Mouse (Mus musculus): Measurements from ENCODE around the gene Tspan14. TPM values are rescaled to one million over a fixed set of nuclear protein-coding genes. Genes with fewer than 3 reads are reported as not detected.

Tspan14 gene
- polyA plus RNA-seq, 1 experiment = 94.2 TPM

- Histone ChIP-seq H3K4me1 (ENCODE audit: control insufficient read depth, insufficient read depth, low read length) (peaks cover 3% of the 10 kb centered on the region; the same call in 1 of the 2 replicates), H3K4me3 (replicated peaks; ENCODE audit: extremely low read depth, low read depth, low read length) (no peak overlapping the region)
- TF ChIP-seq POLR2A (IDR thresholded peaks at IDR 0.05; ENCODE audit: borderline replicate concordance, extremely low read depth, low read depth, low read length) (no peak), CTCF (IDR thresholded peaks at IDR 0.05; ENCODE audit: insufficient read depth, low read length) (no peak)
- no peak for DNase-seq
- WGBS = 81% methylated on average over 15 of the region's 15 CpGs
Measured at GRCm38 (mm10) chr14:40916667-40917066, 49.9 kb downstream of the Tspan14 start.

- TF ChIP-seq CTCF (IDR thresholded peaks at IDR 0.05; ENCODE audit: insufficient read depth, low read length) (no peak), POLR2A (IDR thresholded peaks at IDR 0.05; ENCODE audit: borderline replicate concordance, extremely low read depth, low read depth, low read length) (no peak)
- 78% methylated on average over 8 of the region's 8 CpGs for WGBS
- Histone ChIP-seq H3K4me1 (ENCODE audit: control insufficient read depth, insufficient read depth, low read length) (peaks cover 3% of the 10 kb centered on the region; the same call in 1 of the 2 replicates), H3K4me3 (replicated peaks; ENCODE audit: extremely low read depth, low read depth, low read length) (no peak overlapping the region)
- DNase-seq = no peak
Measured at GRCm38 (mm10) chr14:40915838-40916237, 50.8 kb downstream of the Tspan14 start.

- H3K4me1 ChIP-seq (ENCODE audit: control insufficient read depth, insufficient read depth, low read length) = peaks cover 2% of the 10 kb centered on the region; the same call in 1 of the 2 replicates
- no peak for TF ChIP-seq CTCF (IDR thresholded peaks at IDR 0.05; ENCODE audit: insufficient read depth, low read length)
- TF ChIP-seq POLR2A (IDR thresholded peaks at IDR 0.05; ENCODE audit: borderline replicate concordance, extremely low read depth, low read depth, low read length) = no peak
- H3K4me3 ChIP-seq (replicated peaks; ENCODE audit: extremely low read depth, low read depth, low read length) = no peak overlapping the region
- no peak for DNase-seq
- WGBS = 47% methylated on average over 3 of the region's 3 CpGs
Measured at GRCm38 (mm10) chr14:40914701-40915100, 51.9 kb downstream of the Tspan14 start.

GRCm38 (mm10) chr14:40913709-40914108 is 52.9 kb downstream of the Tspan14 start:
- WGBS = 88% methylated on average over 6 of the region's 6 CpGs
- TF ChIP-seq CTCF (IDR thresholded peaks at IDR 0.05; ENCODE audit: insufficient read depth, low read length) = no peak
- TF ChIP-seq POLR2A (IDR thresholded peaks at IDR 0.05; ENCODE audit: borderline replicate concordance, extremely low read depth, low read depth, low read length) = no peak
- Histone ChIP-seq H3K4me3 (replicated peaks; ENCODE audit: extremely low read depth, low read depth, low read length) (no peak overlapping the region), H3K4me1 (ENCODE audit: control insufficient read depth, insufficient read depth, low read length) (no peaks in the 10 kb centered on the region)
- no peak for DNase-seq

DNA sequence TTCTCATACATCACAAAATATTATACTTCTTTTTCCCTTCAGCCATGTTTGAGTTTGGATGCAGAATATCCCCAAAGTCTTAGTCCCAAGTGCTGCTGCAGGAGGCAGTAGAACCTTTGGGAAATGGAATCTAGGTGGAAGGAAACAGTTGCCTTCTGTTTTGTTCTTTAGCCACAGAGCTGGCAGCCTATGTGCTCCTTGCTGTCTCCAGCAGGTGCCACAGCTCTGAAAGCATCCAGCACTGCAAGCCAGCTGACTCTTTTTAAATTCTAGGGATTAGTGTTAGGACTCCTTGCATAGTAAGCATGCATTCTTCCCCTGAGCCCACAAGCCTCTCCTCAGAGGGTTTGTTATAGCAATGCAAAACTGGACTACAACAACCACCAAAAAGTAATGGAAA is 55.1 kb downstream of the Tspan14 start:
- TF ChIP-seq CTCF (IDR thresholded peaks at IDR 0.05; ENCODE audit: insufficient read depth, low read length) = no peak
- Histone ChIP-seq H3K4me3 (replicated peaks; ENCODE audit: extremely low read depth, low read depth, low read length) (no peak overlapping the region), H3K4me1 (ENCODE audit: control insufficient read depth, insufficient read depth, low read length) (no peaks in the 10 kb centered on the region)
- DNase-seq = no peak

GRCm38 (mm10) chr14:40908763-40909162 is 57.8 kb downstream of the Tspan14 start:
- DNase-seq = no peak
- H3K4me3 ChIP-seq (replicated peaks; ENCODE audit: extremely low read depth, low read depth, low read length) = no peak overlapping the region
- H3K4me1 ChIP-seq (ENCODE audit: control insufficient read depth, insufficient read depth, low read length) = no peaks in the 10 kb centered on the region
- no peak for TF ChIP-seq CTCF (IDR thresholded peaks at IDR 0.05; ENCODE audit: insufficient read depth, low read length)
- no peak for TF ChIP-seq POLR2A (IDR thresholded peaks at IDR 0.05; ENCODE audit: borderline replicate concordance, extremely low read depth, low read depth, low read length)
- 78% methylated on average over 9 of the region's 9 CpGs for WGBS

DNA sequence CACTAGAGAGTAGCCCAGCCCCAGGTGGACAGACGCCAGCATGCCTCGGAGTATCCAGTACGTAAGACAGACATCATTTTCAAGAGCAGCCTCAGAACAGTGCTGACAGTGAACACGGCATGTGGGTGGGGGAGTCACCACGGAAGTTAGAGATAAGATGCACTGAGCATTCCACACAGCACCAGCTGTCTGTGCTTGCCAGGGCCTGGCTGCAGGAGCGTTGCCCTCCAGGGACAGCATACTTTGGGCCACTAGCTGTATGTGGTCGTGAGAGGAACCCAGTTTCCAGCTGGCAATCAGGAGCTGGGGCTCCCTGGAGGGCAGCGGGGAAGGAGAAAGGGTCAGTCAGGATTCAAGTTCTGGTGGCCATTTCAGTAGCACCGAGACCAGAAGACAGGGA is 59.8 kb downstream of the Tspan14 start:
- no peak for TF ChIP-seq CTCF (IDR thresholded peaks at IDR 0.05; ENCODE audit: insufficient read depth, low read length)
- TF ChIP-seq POLR2A (IDR thresholded peaks at IDR 0.05; ENCODE audit: borderline replicate concordance, extremely low read depth, low read depth, low read length) = no peak
- Histone ChIP-seq H3K4me3 (replicated peaks; ENCODE audit: extremely low read depth, low read depth, low read length) (no peak overlapping the region), H3K4me1 (ENCODE audit: control insufficient read depth, insufficient read depth, low read length) (peaks cover 2% of the 10 kb centered on the region; the same call in 1 of the 2 replicates)
- no peak for DNase-seq
- WGBS = 73% methylated on average over 9 of the region's 9 CpGs

DNA sequence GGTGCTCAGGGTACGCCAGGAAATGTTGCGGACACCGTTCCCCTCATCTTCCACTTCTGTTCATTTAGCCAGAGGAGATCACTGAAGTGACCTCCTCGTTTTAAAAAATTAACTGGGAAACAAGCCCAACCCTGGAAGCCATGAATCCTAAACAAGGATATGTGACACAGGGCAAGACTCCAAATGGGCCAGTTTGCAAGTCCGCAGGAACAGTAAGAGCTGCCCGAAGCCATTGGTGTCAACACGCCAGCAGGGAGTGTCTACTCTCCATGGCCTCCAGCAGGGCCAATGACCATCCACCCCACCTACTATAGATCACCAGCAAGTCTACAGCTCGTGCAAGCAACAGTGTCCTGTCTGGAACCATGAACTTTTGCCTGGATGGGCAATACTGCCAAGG is 60.8 kb downstream of the Tspan14 start:
- 78% methylated on average over 8 of the region's 8 CpGs for WGBS
- TF ChIP-seq CTCF (IDR thresholded peaks at IDR 0.05; ENCODE audit: insufficient read depth, low read length) (no peak), POLR2A (IDR thresholded peaks at IDR 0.05; ENCODE audit: borderline replicate concordance, extremely low read depth, low read depth, low read length) (no peak)
- no peak for DNase-seq
- Histone ChIP-seq H3K4me1 (ENCODE audit: control insufficient read depth, insufficient read depth, low read length) (peaks cover 2% of the 10 kb centered on the region; the same call in 1 of the 2 replicates), H3K4me3 (replicated peaks; ENCODE audit: extremely low read depth, low read depth, low read length) (no peak overlapping the region)

DNA sequence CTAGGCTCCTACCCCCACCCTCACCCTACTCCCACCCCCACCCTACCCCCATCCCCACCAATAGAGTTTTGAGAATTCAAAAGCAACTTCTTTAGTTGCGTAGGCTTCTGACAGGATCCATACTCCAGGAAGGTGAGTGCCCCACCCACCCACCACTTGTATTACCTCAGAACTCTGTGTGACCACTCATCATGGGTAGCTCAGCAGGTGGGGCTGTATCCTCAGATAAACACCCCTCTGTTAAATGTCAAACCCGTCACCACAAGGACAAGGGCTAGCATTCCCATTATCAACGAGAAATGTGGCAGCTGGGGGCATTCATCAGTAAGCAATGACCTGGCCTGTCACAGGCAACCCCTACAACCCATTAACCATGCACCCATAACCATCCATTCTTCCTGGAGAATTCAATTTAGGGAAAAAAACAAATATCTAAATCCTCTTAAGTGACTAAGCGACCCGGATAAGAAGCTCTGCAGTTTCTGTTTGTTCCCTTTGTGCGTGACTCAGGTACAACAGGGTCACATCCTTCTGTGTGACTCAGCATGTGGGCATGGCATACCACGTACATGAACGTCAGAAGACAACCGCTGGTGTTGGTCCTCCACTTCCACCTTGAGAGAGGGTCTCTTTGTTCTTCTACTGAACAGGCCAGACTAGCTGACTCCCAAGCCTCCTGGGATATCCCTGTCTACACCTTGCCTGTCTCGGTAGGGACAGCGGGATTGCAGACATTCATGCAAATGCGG is 64.1 kb downstream of the Tspan14 start:
- DNase-seq = no peak
- 56% methylated on average over 12 of the region's 12 CpGs for WGBS
- H3K4me3 ChIP-seq (replicated peaks; ENCODE audit: extremely low read depth, low read depth, low read length) = no peak overlapping the region
- H3K4me1 ChIP-seq (ENCODE audit: control insufficient read depth, insufficient read depth, low read length) = peaks cover 2% of the 10 kb centered on the region; the same call in 1 of the 2 replicates
- no peak for TF ChIP-seq POLR2A (IDR thresholded peaks at IDR 0.05; ENCODE audit: borderline replicate concordance, extremely low read depth, low read depth, low read length)
- no peak for TF ChIP-seq CTCF (IDR thresholded peaks at IDR 0.05; ENCODE audit: insufficient read depth, low read length)

DNA sequence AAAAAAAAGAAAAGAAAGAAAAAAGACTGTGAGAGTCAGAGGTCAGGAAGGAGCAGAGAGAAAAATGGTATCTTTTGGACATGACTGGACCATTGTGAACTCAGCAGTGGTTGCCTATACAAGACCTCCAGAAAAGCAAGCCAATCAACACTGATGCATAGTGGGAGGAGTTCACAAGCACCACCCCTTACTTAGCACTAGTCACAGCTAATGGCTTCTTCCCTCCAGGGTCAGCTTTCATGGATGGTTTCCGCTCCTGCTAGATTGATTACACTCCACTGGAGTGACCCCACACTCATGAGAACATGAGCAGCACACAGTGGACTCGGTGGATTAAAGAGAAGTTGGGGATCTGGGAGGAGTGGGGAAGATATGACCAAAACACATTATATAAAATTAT is 66.3 kb downstream of the Tspan14 start:
- DNase-seq = no peak
- peaks cover 2% of the 10 kb centered on the region; the same call in 1 of the 2 replicates for H3K4me1 ChIP-seq (ENCODE audit: control insufficient read depth, insufficient read depth, low read length)
- H3K4me3 ChIP-seq (replicated peaks; ENCODE audit: extremely low read depth, low read depth, low read length) = no peak overlapping the region
- TF ChIP-seq CTCF (IDR thresholded peaks at IDR 0.05; ENCODE audit: insufficient read depth, low read length) = no peak
- no peak for TF ChIP-seq POLR2A (IDR thresholded peaks at IDR 0.05; ENCODE audit: borderline replicate concordance, extremely low read depth, low read depth, low read length)
- 56% methylated on average over 2 of the region's 2 CpGs for WGBS

All from lung, adult 2 months (tissue).